11 mouse cellular contexts compared by ENCODE assay signal in genomic region chr6:48438475-48439125, GRCm38 (mm10). TPM values are rescaled to one million over a fixed set of nuclear protein-coding genes. Genes with fewer than 3 reads are reported as not detected.
DNase-seq lines count a peak whose midpoint lies in the region; ATAC-seq and TF ChIP-seq lines count a peak whose summit lies in the region.
"Had no signal": no experiment of that assay in that cellular context is flagged by ENCODE, and none has a peak within 500 bp of the region (broad histone marks: within the 10 kb centered on the region; RNA-seq: fewer than 3 reads in every experiment).

No protein-coding gene starts in this region.

- intact Hi-C loops in left cerebral cortex, postnatal 10 days (cut with DNase I), result no loop called here

- peaks cover 92% of the 10 kb centered on the region for H3K27me3 ChIP-seq in E14TG2a.4 (ENCODE audit: insufficient read depth, low read length)
- peaks cover 69% of the 10 kb centered on the region for H3K27me3 ChIP-seq in forebrain, embryonic 10.5 days (ENCODE audit: poor library complexity, severe bottlenecking)
- peaks cover 26% of the 10 kb centered on the region for H3K27me3 ChIP-seq in limb, embryonic 11.5 days (ENCODE audit: control insufficient read depth, insufficient read depth, low read length)

- peak; percentile 55 to 77 for DNase-seq in cerebellum, postnatal 25 days
- no peak for DNase-seq in cerebellum, adult 9-11 months
- DNase-seq in forebrain, embryonic 10.5 days (ENCODE audit: extremely low spot score, low spot score), result peak; percentile 33
- DNase-seq in limb, embryonic 11.5 days (ENCODE audit: low spot score), result peak; percentile 60
- no peak for DNase-seq in left cerebral cortex, postnatal 10 days (ENCODE audit: extremely low spot score in 1 of 2, low spot score in 2 of 2)
- no peak for DNase-seq in Muller cell, postnatal 12 days (ENCODE audit: inconsistent ontology term)
- DNase-seq: lung, adult 2 months had no signal

- no peaks in the 10 kb centered on the region for H3K36me3 ChIP-seq in E14TG2a.4 (ENCODE audit: insufficient read depth, low read length)
- H3K36me3 ChIP-seq in forebrain, embryonic 10.5 days (replicated peaks), result peaks cover 53% of the 10 kb centered on the region
- peaks cover 7% of the 10 kb centered on the region for H3K36me3 ChIP-seq in limb, embryonic 11.5 days (ENCODE audit: control insufficient read depth, insufficient read depth, low read length)

- peaks cover 49% of the 10 kb centered on the region for H3K4me1 ChIP-seq in E14TG2a.4 (replicated peaks; ENCODE audit: low read depth, low read length)
- peaks cover 55% of the 10 kb centered on the region for H3K4me1 ChIP-seq in forebrain, embryonic 10.5 days
- peaks cover 32% of the 10 kb centered on the region for H3K4me1 ChIP-seq in limb, embryonic 11.5 days (ENCODE audit: control insufficient read depth, insufficient read depth, low read length)

- no peak for TF ChIP-seq CTCF in E14TG2a.4 (conservative IDR thresholded peaks at IDR 0.05; ENCODE audit: low read length)

- peak overlapping the region; percentile 78 for H3K4me3 ChIP-seq in E14TG2a.4 (replicated peaks; ENCODE audit: low read length)
- H3K4me3 ChIP-seq in forebrain, embryonic 10.5 days, result peak overlapping the region; percentile 46
- peak overlapping the region; percentile 8 for H3K4me3 ChIP-seq in limb, embryonic 11.5 days (ENCODE audit: low read depth, low read length)

- peak overlapping the region; percentile 20; the same call in 1 of the 2 replicates for H3K27ac ChIP-seq in forebrain, embryonic 10.5 days
- no peak overlapping the region for H3K27ac ChIP-seq in limb, embryonic 11.5 days (replicated peaks; ENCODE audit: low read depth, low read length)
- H3K27ac ChIP-seq: stomach, postnatal 0 days had no signal

- ATAC-seq in limb, embryonic 11.5 days (ENCODE audit: insufficient number of reproducible peaks, low FRiP score, low TSS enrichment, low read depth), result no peak
- no peak for ATAC-seq in megakaryocyte-erythroid progenitor cell, adult 5-6 weeks (replicated peaks; ENCODE audit: low FRiP score, low TSS enrichment, poor library complexity, severe bottlenecking)

- 11% methylated on average over 55 of the region's 55 CpGs for WGBS in forebrain, embryonic 10.5 days
- 11% methylated on average over 55 of the region's 55 CpGs for WGBS in limb, embryonic 11.5 days

- H3K9me3 ChIP-seq in E14TG2a.4 (ENCODE audit: low read length), result peaks cover 14% of the 10 kb centered on the region
- peaks cover 12% of the 10 kb centered on the region; the same call in 1 of the 2 replicates for H3K9me3 ChIP-seq in forebrain, embryonic 10.5 days
- H3K9me3 ChIP-seq in limb, embryonic 11.5 days (ENCODE audit: control insufficient read depth, low read length), result no peaks in the 10 kb centered on the region

- 0 out of 2 replicates have a peak overlapping the region, but pooled peaks have one; percentile 22 for H3K9ac ChIP-seq in limb, embryonic 11.5 days (ENCODE audit: low read length)

- peak overlapping the region; percentile 31 for H3K4me2 ChIP-seq in limb, embryonic 11.5 days (ENCODE audit: low read depth, severe bottlenecking)

RNA-seq across cellular contexts. Expression of gene Zfp467, which starts 7.0 kb away (rescaled TPM):
- polyA plus RNA-seq in forebrain, embryonic 10.5 days (2016; fragmentation: Nextera tagmentation; extraction: Ambion mirVana), result 12.9 and 13.1 TPM in 2 replicates
- polyA plus RNA-seq in limb, embryonic 11.5 days (2014; fragmentation: Nextera tagmentation; extraction: Ambion mirVana), result 15.6 and 20.9 TPM in 2 replicates
- 10 to 100 TPM; 20.8 to 21.0 TPM for total RNA-seq in left cerebral cortex, postnatal 10 days (2021)
- 0.33 and 0.67 TPM in 2 replicates for total RNA-seq in megakaryocyte-erythroid progenitor cell, adult 5-6 weeks (2014; fragmentation: Nextera tagmentation)
- total RNA-seq in megakaryocyte-erythroid progenitor cell, adult 5-6 weeks (2017), result 0.33 TPM in 1 of 2 replicates, not detected in the other

RNA-seq across cellular contexts. Expression of gene Sspo, which starts 9.4 kb away (rescaled TPM):
- polyA plus RNA-seq in forebrain, embryonic 10.5 days (2016; fragmentation: Nextera tagmentation; extraction: Ambion mirVana), result 0.15 and 0.19 TPM in 2 replicates
- polyA plus RNA-seq in limb, embryonic 11.5 days (2014; fragmentation: Nextera tagmentation; extraction: Ambion mirVana), result 0.23 and 0.34 TPM in 2 replicates
- 1 to 10 TPM in 1 of 2 experiments, under 1 TPM in 1; 0.36 to 1.5 TPM for total RNA-seq in left cerebral cortex, postnatal 10 days (2021)
- not detected in 2 replicates for total RNA-seq in megakaryocyte-erythroid progenitor cell, adult 5-6 weeks (2014; fragmentation: Nextera tagmentation)
- total RNA-seq in megakaryocyte-erythroid progenitor cell, adult 5-6 weeks (2017), result not detected in 2 replicates
- total RNA-seq: common myeloid progenitor, adult 5-6 weeks had no signal

RNA-seq across cellular contexts. Expression of gene Krba1, which starts 43.2 kb away (rescaled TPM):
- 23.7 and 24.5 TPM in 2 replicates for polyA plus RNA-seq in forebrain, embryonic 10.5 days (2016; fragmentation: Nextera tagmentation; extraction: Ambion mirVana)
- polyA plus RNA-seq in limb, embryonic 11.5 days (2014; fragmentation: Nextera tagmentation; extraction: Ambion mirVana), result 25.2 and 25.5 TPM in 2 replicates
- 10 to 100 TPM; 50.3 to 53.0 TPM for total RNA-seq in left cerebral cortex, postnatal 10 days (2021)
- 8.4 and 9.1 TPM in 2 replicates for total RNA-seq in megakaryocyte-erythroid progenitor cell, adult 5-6 weeks (2014; fragmentation: Nextera tagmentation)
- total RNA-seq in megakaryocyte-erythroid progenitor cell, adult 5-6 weeks (2017), result 4.8 and 8.0 TPM in 2 replicates

Comparison
In these comparisons a context has a peak if more than half of its experiments do, and no peak if none do; other contexts are left out.
1. DNase-seq: peak in cerebellum, postnatal 25 days (2 of 2), forebrain, embryonic 10.5 days (single experiment) and limb, embryonic 11.5 days (single experiment); none in cerebellum, adult 9-11 months (single experiment), left cerebral cortex, postnatal 10 days (0 of 2) and Muller cell, postnatal 12 days (single experiment).
2. H3K4me3 ChIP-seq: peak in every context shown above with its lines; median percentile 78 in E14TG2a.4; 46 in forebrain, embryonic 10.5 days; 8 in limb, embryonic 11.5 days.
3. RNA of gene Zfp467, which starts 7.0 kb away (total RNA-seq): 20.8 to 21.0 TPM in left cerebral cortex, postnatal 10 days; 0.33 to 0.67 TPM in megakaryocyte-erythroid progenitor cell, adult 5-6 weeks; every median in the first group is over 10 times any median in the second.
4. RNA of gene Krba1, which starts 43.2 kb away (total RNA-seq): 50.3 to 53.0 TPM in left cerebral cortex, postnatal 10 days; 4.8 to 9.1 TPM in megakaryocyte-erythroid progenitor cell, adult 5-6 weeks; every median in the first group is over 4 times any median in the second.